Mouse (Mus musculus): Measurements from ENCODE around the gene Zfp607b.

- 0 out of 2 replicates have a peak, but pooled peaks have one; percentile 14 for TF ChIP-seq CTCF (IDR thresholded peaks at IDR 0.05; ENCODE audit: low read depth, low read length)
- TF ChIP-seq TAL1 (conservative IDR thresholded peaks at IDR 0.05; ENCODE audit: low read depth, low read length) = no peak
- no peak for TF ChIP-seq POLR2AphosphoS5 (IDR thresholded peaks at IDR 0.05; ENCODE audit: insufficient replicate concordance, low read depth, low read length)
- no peak for TF ChIP-seq GATA1 (IDR thresholded peaks at IDR 0.05; ENCODE audit: borderline replicate concordance, low read length)
Observed at GRCm38 (mm10) chr7:27725566-27726538, 36.7 kb downstream of the Zfp607b start.
